ENCODE assay signal across 23 mouse cellular contexts in the genomic region with DNA sequence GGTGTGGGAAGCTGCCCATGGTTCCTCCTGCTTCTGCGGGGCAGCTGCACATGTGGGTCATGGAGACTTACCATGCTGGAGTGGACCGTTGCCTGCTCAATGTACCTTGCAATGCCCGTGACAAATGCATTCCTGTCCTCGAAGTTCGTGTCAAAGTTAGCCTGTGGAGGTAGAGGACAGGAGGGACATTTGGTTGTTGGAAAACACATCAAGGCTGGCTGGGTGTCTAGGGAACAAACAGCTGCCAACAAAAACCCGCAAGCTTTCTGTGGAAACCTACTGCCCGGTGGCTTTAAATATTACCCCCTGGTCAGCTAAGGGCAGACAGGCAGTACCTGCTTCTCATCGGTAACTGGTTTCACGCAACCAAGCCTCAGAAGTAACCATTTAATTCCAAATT. TPM values are rescaled to one million over a fixed set of nuclear protein-coding genes. Genes with fewer than 3 reads are reported as not detected.
"Had no signal": no experiment of that assay in that cellular context is flagged by ENCODE, and none has a peak within 500 bp of the region (broad histone marks: within the 10 kb centered on the region; RNA-seq: fewer than 3 reads in every experiment).

No protein-coding gene starts in this region.

- H3K36me3 ChIP-seq: limb, embryonic 15.5 days had no signal

- H3K9me3 ChIP-seq: limb, embryonic 12.5 days; limb, embryonic 15.5 days; midbrain, embryonic 12.5 days; midbrain, embryonic 15.5 days; neural tube, embryonic 12.5 days; neural tube, embryonic 15.5 days had no signal

- H3K27me3 ChIP-seq: limb, embryonic 12.5 days; limb, embryonic 15.5 days; midbrain, embryonic 12.5 days; midbrain, embryonic 15.5 days; neural tube, embryonic 12.5 days; neural tube, embryonic 15.5 days had no signal

- DNase-seq: layer of hippocampus, postnatal 36 days; left cerebral cortex, postnatal 4 days; liver, postnatal 0 days; lung, embryonic 14.5 days; right cerebral cortex, adult 18-20 months; right cerebral cortex, postnatal 14 days; right cerebral cortex, postnatal 4 days; spleen, adult 18-20 months; thymus, adult 18-20 months; thymus, postnatal 36 days had no signal

- H3K27ac ChIP-seq: left cerebral cortex, adult 2 months; limb, embryonic 12.5 days; limb, embryonic 15.5 days; liver, embryonic 14.5 days; macrophage; midbrain, embryonic 12.5 days; midbrain, embryonic 15.5 days; neural tube, embryonic 12.5 days; neural tube, embryonic 15.5 days had no signal

- ATAC-seq: intestine, postnatal 0 days; liver, postnatal 0 days; lung, postnatal 0 days; midbrain, embryonic 15.5 days had no signal

- H3K9ac ChIP-seq: limb, embryonic 12.5 days; limb, embryonic 15.5 days; liver, embryonic 14.5 days; liver, postnatal 0 days; lung, embryonic 14.5 days; midbrain, embryonic 12.5 days; midbrain, embryonic 15.5 days; neural tube, embryonic 12.5 days; neural tube, embryonic 15.5 days had no signal

- H3K4me3 ChIP-seq: left cerebral cortex, adult 2 months; limb, embryonic 12.5 days; limb, embryonic 15.5 days; midbrain, embryonic 12.5 days; midbrain, embryonic 15.5 days; neural tube, embryonic 12.5 days; neural tube, embryonic 15.5 days had no signal

- H3K4me2 ChIP-seq: limb, embryonic 12.5 days; limb, embryonic 15.5 days; liver, embryonic 11.5 days; lung, embryonic 14.5 days; midbrain, embryonic 12.5 days; midbrain, embryonic 15.5 days; neural tube, embryonic 12.5 days; neural tube, embryonic 15.5 days had no signal

- H3K4me1 ChIP-seq: limb, embryonic 15.5 days had no signal

RNA-seq across cellular contexts. Expression of gene Fndc9, which starts 54.2 kb away (rescaled TPM):
- total RNA-seq: megakaryocyte, adult 5-6 weeks had no signal
- polyA plus RNA-seq: liver, embryonic 11.5 days; liver, embryonic 14.5 days; lung, embryonic 14.5 days; lung, postnatal 0 days; macrophage had no signal
